Comparison of ENCODE assay signal across 21 mouse cellular contexts in the genomic region with DNA sequence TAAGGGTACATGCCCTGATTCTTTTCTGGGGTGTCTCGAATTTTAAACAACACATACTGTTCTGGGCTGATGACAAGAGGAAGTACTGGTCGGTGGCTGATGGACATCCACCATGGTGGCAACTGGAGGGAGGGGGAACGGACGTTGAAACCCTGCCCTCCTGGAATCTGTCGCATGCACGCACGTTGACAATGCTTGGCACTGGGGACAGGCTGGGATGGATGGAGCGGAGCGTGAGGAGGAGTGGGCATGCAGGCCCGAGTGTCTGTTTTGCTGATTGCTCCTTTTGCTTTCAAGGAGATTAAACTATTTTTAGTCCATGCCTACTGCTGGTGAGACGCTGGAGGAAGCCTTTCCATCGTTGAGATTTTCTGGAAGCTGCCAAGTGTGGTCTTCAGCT. TPM values are rescaled to one million over a fixed set of nuclear protein-coding genes. Genes with fewer than 3 reads are reported as not detected.
DNase-seq lines count a peak whose midpoint lies in the region; ATAC-seq and TF ChIP-seq lines count a peak whose summit lies in the region.
"Had no signal": no experiment of that assay in that cellular context is flagged by ENCODE, and none has a peak within 500 bp of the region (broad histone marks: within the 10 kb centered on the region; RNA-seq: fewer than 3 reads in every experiment).

No protein-coding gene starts in this region.

- H3K4me2 ChIP-seq in heart, embryonic 13.5 days, result no peak overlapping the region
- no peak overlapping the region for H3K4me2 ChIP-seq in hindbrain, postnatal 0 days (ENCODE audit: low read depth, low read length)
- H3K4me2 ChIP-seq: heart, embryonic 15.5 days; kidney, embryonic 15.5 days; limb, embryonic 13.5 days had no signal

- TF ChIP-seq CTCF in hindbrain, postnatal 0 days (IDR thresholded peaks at IDR 0.05; ENCODE audit: low read depth), result no peak

- peaks cover 21% of the 10 kb centered on the region for H3K4me1 ChIP-seq in heart, embryonic 13.5 days
- H3K4me1 ChIP-seq in hindbrain, postnatal 0 days (ENCODE audit: insufficient read depth, low read length), result peaks cover 2% of the 10 kb centered on the region; the same call in 1 of the 2 replicates

- WGBS in heart, embryonic 13.5 days, result 28% methylated on average over 12 of the region's 12 CpGs
- 28% methylated on average over 12 of the region's 12 CpGs for WGBS in hindbrain, postnatal 0 days

- DNase-seq in heart, postnatal 4 days, result no peak
- peak; percentile 42 to 56 for DNase-seq in right cerebral cortex, postnatal 10 days (ENCODE audit: low spot score in 2 of 2)
- DNase-seq in right cerebral cortex, postnatal 25 days, result no peak
- DNase-seq in hindbrain, postnatal 0 days (ENCODE audit: low spot score), result no peak
- DNase-seq in Muller cell, postnatal 12 days (ENCODE audit: inconsistent ontology term), result no peak
- no peak for DNase-seq in frontal cortex, postnatal 25 days (ENCODE audit: low spot score in 2 of 2)
- no peak for DNase-seq in B cell, adult 2 months
- DNase-seq: adrenal gland, adult 8-10 months; cerebellum, adult 8-10 months; gastrocnemius, postnatal 36 days; lung, postnatal 4 days; thymus, adult 2 months had no signal

- H3K27ac ChIP-seq in heart, embryonic 13.5 days (replicated peaks), result peak overlapping the region; percentile 42; the same call in 1 of the 2 replicates
- peak overlapping the region; percentile 59 for H3K27ac ChIP-seq in hindbrain, postnatal 0 days
- H3K27ac ChIP-seq: heart, embryonic 15.5 days; kidney, embryonic 15.5 days; layer of hippocampus, adult 2 months; left cerebral cortex, adult 2 months; limb, embryonic 13.5 days had no signal

- no peaks in the 10 kb centered on the region for H3K36me3 ChIP-seq in heart, embryonic 13.5 days
- H3K36me3 ChIP-seq in hindbrain, postnatal 0 days (ENCODE audit: insufficient read depth, low read length), result no peaks in the 10 kb centered on the region
- H3K36me3 ChIP-seq: heart, embryonic 15.5 days; kidney, embryonic 15.5 days; limb, embryonic 13.5 days had no signal

- peaks cover 8% of the 10 kb centered on the region; the same call in 1 of the 2 replicates for H3K27me3 ChIP-seq in heart, embryonic 13.5 days (replicated peaks)
- H3K27me3 ChIP-seq in hindbrain, postnatal 0 days (ENCODE audit: insufficient read depth, low read length), result no peaks in the 10 kb centered on the region
- H3K27me3 ChIP-seq: heart, embryonic 15.5 days; kidney, embryonic 15.5 days had no signal

- no peak for ATAC-seq in heart, embryonic 13.5 days (ENCODE audit: extremely low read depth, insufficient number of reproducible peaks, low FRiP score, low TSS enrichment)
- no peak for ATAC-seq in hindbrain, postnatal 0 days

- no peak overlapping the region for H3K4me3 ChIP-seq in heart, embryonic 13.5 days
- no peak overlapping the region for H3K4me3 ChIP-seq in hindbrain, postnatal 0 days (ENCODE audit: low read length)
- H3K4me3 ChIP-seq: heart, embryonic 15.5 days; kidney, embryonic 15.5 days; layer of hippocampus, adult 2 months; left cerebral cortex, adult 2 months; limb, embryonic 13.5 days had no signal

- 0 out of 2 replicates have a peak overlapping the region, but pooled peaks have one; percentile 14 for H3K9ac ChIP-seq in heart, embryonic 13.5 days
- H3K9ac ChIP-seq in hindbrain, postnatal 0 days (replicated peaks; ENCODE audit: low read length), result no peak overlapping the region
- H3K9ac ChIP-seq: heart, embryonic 15.5 days; kidney, embryonic 15.5 days; limb, embryonic 13.5 days had no signal

- H3K9me3 ChIP-seq in heart, embryonic 13.5 days, result no peaks in the 10 kb centered on the region
- no peaks in the 10 kb centered on the region for H3K9me3 ChIP-seq in hindbrain, postnatal 0 days (ENCODE audit: low read length)
- H3K9me3 ChIP-seq: heart, embryonic 15.5 days; kidney, embryonic 15.5 days; limb, embryonic 13.5 days had no signal

RNA-seq across cellular contexts. Expression of a gene that starts 43.9 kb away (rescaled TPM):
- 3.8 and 4.1 TPM in 2 replicates for polyA plus RNA-seq in heart, embryonic 13.5 days (2015; fragmentation: Nextera tagmentation; extraction: Ambion mirVana)
- total RNA-seq in heart, postnatal 4 days (2021), result 10 to 100 TPM; 21.2 to 23.1 TPM
- total RNA-seq in hindbrain, postnatal 0 days (2014; rRNA removed), result 108 and 134 TPM in 2 replicates
- polyA plus RNA-seq in hindbrain, postnatal 0 days (2015; fragmentation: Nextera tagmentation; extraction: Ambion mirVana), result 7.1 and 7.6 TPM in 2 replicates
- total RNA-seq: MEL; monocyte, adult 5-6 weeks had no signal
- polyA plus RNA-seq: liver, embryonic 16.5 days had no signal

Comparison
In these comparisons a context has a peak if more than half of its experiments do, and no peak if none do; other contexts are left out.
1. DNase-seq: peak in right cerebral cortex, postnatal 10 days (2 of 2); none in heart, postnatal 4 days (single experiment), right cerebral cortex, postnatal 25 days (single experiment), hindbrain, postnatal 0 days (single experiment), Muller cell, postnatal 12 days (single experiment), frontal cortex, postnatal 25 days (0 of 2) and B cell, adult 2 months (0 of 2).